Mouse (Mus musculus): ENCODE data around the gene Ghrhr.
A peak's percentile ranks its signal among the peaks of the same experiment; 100 is the strongest.

Ghrhr gene

GRCm38 (mm10) chr6:55353711-55354445 lies 22.2 kb upstream of the Ghrhr start:
- no peak for DNase-seq (ENCODE audit: low read depth, low spot score)

DNA sequence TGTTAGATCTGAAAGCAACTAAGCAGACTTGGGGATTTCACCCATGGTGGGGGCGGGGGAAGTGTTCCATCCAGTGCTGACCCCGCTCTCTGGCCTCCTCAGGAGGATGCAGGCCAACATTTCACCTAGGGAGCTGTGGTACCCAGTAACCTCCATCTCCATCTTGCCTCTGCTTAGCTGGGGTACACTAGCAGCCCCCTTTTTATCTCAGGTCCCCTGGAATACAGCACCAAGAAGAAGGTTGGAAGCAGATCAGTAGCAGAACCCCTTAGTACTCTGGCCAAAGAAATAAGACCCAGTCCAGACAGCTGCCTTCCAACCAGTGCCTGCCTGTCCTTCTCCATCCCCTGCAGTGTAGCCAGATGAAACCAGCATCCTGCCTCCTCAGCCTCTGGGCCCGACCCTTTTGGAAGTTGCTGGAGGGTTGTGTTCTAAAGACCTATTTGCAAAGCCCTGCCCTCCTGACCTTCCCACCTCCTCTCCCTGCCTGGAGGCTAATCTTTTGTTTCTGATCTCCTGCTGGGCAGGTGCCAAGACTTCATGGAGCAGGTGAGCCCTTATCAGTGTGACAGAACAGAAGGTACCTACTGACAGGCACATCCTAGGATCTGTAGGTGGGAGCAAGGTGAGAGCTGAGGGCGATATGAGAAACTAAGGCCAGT lies 21.5 kb upstream of the Ghrhr start:
- peak; percentile 46 for DNase-seq (ENCODE audit: low read depth, low spot score)

DNA sequence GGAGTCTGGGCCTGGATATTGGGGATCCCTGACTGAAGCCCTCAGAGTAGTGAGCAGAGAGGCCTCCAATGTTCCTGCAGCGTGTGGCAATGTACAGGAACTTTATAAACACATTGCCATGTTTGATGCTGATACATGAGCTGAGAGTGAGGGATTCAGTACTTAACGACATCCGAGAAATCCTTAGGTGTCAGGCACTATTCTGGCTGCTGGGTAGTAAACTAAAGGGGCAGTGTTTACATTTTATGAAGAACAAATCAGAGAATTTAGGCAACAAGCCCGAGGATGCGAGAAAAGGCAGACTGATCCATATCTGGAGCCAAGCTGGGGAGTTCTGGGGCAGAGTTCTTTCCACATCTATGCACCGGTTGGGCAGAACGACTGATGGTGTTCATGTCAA lies 20.5 kb upstream of the Ghrhr start:
- DNase-seq (ENCODE audit: low read depth, low spot score) = no peak

GRCm38 (mm10) chr6:55356017-55356703 lies 19.9 kb upstream of the Ghrhr start:
- no peak for DNase-seq (ENCODE audit: low read depth, low spot score)

DNA sequence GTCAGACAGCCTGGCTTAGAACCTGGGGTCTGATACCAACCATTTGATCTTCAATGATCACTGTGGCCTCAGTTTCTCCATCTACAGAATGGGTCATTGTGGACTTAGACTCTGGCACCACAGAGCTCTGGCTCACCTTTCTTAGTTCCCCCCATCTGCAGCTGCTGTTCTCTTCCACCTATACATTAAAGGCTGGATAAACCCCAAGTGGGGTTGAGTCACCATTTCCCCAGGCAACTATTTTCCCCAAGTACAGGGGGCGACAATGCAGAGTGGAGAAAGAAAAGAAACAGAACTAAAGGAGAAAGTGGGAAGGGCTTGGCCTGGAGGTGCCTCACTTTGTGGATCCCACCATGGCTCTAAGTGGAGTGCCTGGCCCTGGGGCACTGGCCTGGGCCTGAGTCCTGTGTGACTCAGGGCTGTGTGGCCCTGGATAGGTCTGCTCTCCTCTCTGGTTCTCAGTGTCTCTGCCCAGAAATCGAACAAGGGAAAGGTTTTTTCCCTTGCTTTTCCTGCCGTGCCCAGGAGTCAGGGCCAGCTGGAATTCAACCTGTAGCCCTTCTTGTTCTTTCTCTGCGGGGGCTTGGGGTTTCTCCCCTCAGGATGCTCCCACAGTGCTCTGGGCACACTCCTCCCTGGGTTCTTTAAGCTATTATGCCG lies 19.0 kb upstream of the Ghrhr start:
- no peak for DNase-seq (ENCODE audit: low read depth, low spot score)

- DNase-seq (ENCODE audit: low read depth, low spot score) = no peak
Measured at GRCm38 (mm10) chr6:55357636-55358031, 18.5 kb upstream of the Ghrhr start.

GRCm38 (mm10) chr6:55358731-55359143 lies 17.4 kb upstream of the Ghrhr start:
- DNase-seq (ENCODE audit: low read depth, low spot score) = peak; percentile 72

DNA sequence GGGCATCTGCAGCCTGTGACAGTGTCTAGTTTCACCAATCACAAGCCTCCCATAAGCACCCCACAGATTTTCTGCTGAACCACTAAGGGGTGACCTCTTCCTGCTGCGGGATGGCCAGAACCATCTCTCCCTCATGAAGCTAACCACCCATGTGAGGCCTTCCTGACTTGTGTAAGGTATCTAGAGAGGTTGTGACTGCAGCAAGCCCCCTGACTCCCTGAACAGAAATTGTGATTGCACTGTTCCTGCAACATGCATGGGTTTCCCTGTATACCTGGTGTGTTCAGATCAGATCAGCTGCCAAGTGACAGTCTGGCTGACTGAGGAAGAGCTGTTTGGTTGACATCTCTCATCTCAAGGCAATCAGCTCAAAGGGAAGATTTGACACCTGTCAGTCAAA lies 13.4 kb upstream of the Ghrhr start:
- no peak for DNase-seq (ENCODE audit: low read depth, low spot score)

DNA sequence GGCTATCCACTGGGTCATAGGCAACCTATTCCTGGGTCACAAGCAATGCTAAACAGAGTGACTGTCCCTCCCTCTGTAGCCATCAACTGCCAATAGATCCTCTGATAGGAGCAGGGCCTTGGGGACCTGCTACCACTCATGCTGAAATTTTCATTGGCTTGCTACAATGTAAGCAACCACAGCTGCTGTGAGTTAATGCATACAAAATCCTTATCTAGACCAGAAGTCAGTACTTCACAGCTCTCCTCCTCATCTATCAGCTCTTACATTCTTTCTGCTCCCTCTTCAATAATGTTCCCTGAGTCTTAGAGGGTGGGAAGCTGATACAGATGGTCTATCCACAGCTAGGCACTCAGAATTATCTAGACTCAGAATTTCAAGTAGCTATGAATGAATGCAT lies 9.0 kb upstream of the Ghrhr start:
- DNase-seq (ENCODE audit: low read depth, low spot score) = no peak

DNA sequence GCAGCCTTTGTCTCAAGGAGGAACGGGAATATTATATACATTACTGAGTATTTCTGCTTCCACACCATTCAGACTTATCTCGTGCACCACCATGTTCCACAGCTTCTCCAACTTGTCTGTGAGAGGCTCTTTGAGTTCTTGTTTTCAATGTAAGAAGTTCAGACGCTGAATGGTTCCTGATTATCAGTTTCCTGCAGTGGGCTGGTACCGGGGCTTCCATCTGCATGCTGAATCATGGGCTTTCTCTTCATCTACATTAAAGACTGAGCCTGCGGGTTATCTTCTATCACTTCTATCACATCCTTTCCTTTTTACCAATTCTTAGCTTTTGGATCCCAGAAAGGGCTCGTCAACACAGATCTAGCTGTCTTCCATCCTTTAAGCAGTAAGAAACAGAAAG lies 5.3 kb upstream of the Ghrhr start:
- DNase-seq (ENCODE audit: low read depth, low spot score) = no peak

DNA sequence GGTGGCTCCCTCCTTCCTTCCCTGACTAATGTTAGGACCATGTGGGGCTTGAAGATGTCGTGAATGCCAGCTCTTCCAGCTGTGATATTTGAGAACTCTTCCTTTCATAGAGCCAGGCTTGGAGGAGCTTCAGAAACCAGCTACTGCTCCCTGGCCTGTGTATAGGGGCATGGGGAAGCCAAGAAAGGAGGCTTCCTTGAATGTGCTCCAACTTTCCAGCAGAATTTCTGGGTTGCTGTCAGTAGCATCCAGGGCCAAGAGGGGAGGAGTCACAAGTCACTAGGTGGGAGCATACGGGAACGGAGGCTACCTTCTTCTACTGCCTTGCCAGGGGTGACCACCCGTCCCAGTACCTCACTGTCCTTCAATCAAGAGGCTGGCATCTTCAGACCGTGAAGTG lies 416 bp downstream of the Ghrhr start:
- no peak for DNase-seq (ENCODE audit: low read depth, low spot score)

DNA sequence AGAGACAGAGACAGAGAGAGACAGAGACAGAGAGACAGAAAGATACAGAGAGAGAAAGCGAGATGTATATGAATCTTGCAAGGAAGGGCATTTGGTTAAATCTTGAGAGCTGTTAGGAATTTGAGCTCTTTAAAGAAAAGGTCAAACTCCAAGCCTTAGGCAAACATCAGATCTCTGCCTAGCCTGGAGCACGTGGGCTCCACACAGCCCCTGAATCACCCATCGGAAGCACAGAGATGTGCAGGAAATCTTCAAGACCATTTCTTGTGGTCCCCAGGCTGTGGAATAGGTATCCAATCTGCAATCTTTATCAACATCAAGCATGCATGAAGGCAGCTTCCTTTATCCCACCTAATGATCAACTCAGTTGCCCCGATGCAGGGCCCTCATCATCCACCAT lies 1.4 kb downstream of the Ghrhr start:
- no peak for DNase-seq (ENCODE audit: low read depth, low spot score)

DNA sequence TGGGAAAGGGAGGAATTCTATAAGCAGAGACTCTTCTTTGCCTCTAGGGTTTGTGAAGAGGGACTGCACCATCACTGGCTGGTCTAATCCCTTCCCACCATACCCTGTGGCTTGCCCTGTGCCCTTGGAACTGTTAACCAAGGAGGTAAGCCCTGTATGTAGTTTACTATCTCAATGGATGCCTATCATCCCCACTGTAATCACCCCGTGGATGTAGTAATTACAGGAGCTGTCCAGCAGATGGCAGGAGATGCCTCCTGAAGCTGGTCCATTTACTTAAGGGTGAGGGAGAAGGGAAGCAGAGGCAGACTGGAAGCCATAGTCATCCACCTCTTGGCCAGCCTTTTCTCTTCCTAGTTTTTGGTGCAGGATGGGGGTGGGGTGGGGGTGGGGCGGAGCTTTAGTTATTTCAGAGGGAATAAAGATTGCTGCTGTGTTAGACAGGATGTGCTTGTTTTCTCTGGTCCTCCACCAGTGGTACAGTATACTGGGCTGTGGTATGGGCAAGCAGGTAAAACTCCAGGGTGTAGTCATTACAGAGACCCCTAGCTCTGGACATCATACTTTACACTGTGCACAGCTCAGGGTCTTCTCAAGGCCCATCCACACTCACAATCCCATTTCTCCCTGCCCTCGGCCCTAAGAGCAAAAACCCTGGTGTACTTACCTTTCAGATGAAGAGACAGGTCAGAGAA lies 3.7 kb downstream of the Ghrhr start:
- peak; percentile 69 for DNase-seq (ENCODE audit: low read depth, low spot score)

DNA sequence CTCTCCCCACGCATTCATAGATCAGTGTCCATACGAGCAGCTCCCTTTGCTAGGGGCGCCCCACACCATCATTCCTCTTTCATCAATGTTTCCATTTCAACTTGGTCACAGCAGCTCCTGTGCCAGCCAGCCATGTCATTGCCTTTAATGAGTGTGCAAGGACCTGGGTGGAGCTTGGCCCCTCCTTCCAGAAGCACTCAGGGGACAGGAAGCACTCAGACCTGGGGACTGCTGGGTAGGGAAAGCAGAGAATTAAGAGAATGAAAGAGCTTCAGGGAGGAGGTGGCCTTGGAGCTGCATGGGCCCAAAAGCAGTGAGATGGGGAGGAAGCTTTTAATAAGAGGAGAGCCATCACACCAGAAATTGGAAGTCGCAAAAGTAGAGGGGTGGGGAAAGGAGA lies 5.9 kb downstream of the Ghrhr start:
- no peak for DNase-seq (ENCODE audit: low read depth, low spot score)

DNA sequence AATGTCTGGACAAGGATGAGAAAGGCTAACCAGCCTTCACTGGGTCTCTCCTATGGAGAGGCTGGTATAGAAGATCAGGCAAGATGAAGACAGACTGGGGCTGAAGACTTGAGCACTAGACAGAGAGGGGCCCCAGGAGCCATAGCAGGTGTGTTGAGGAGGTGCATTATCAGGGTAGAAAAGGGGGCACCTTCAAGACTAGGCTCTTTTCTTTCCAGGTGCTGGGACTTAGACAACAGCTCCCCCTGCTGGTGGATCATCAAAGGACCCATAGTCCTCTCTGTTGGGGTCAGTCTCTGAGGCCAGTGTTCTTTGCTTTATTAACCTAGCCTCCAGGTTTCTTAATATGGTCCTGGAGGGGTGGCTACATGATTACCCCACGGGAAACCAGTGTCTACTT lies 7.8 kb downstream of the Ghrhr start:
- peak; percentile 28 for DNase-seq (ENCODE audit: low read depth, low spot score)

GRCm38 (mm10) chr6:55384356-55384951 lies 8.4 kb downstream of the Ghrhr start:
- DNase-seq (ENCODE audit: low read depth, low spot score) = no peak

DNA sequence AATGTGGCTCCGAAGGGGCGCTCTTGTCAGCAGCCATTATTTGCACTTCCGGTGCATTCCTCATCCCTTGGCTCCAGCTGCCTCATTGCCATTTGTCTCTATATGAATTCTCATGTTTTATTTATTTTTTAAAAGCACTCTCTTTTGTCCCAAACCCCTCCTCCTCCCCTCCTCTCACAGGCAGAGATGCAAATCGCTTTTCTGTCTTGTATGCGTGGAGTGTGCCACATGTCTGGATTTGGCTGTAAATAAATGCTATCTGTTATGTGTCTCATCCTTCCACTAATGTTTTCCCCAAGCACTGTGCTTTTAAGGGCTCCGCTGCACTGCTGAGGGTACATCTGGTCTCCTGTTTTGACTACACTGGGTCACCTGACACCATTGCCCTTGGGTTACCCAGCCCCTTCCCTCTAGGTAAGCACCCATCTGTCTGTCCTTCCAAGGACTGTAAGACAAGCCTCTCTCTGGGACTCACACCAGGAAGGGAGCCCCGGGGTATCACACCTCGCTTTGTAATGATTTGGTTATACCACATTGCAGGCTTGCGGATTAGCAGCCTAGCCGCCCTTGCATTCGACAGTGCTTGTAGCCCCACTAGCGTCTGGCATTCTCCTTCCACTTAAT lies 12.6 kb downstream of the Ghrhr start:
- no peak for DNase-seq (ENCODE audit: low read depth, low spot score)

- no peak for DNase-seq (ENCODE audit: low read depth, low spot score)
Measured at GRCm38 (mm10) chr6:55389321-55389720, 13.2 kb downstream of the Ghrhr start.

- DNase-seq (ENCODE audit: low read depth, low spot score) = no peak
Measured at GRCm38 (mm10) chr6:55391814-55392213, 15.7 kb downstream of the Ghrhr start.

GRCm38 (mm10) chr6:55392453-55392852 lies 16.4 kb downstream of the Ghrhr start:
- peak; percentile 72 for DNase-seq (ENCODE audit: low read depth, low spot score)

DNA sequence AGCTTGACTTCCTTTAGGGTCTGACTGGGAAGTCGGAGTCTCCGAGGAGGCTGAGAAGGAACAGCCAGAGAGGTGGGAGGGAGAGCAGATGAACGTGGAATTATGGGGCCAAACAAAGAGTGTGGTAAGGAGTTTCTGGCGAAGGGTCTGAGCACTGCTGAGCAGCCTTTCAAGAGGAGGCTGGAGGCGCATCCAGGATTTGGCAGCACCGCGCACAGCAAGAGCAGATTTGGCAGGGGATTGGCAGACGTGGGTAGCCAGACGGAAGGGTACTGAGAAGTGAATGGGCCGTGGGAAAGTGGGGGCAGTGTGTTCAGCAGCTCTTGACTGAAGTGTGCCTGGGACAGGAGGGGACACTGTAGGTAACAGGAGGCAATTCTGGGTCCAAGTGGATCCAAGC lies 18.8 kb downstream of the Ghrhr start:
- DNase-seq (ENCODE audit: low read depth, low spot score) = no peak
